Mouse (Mus musculus) layer of hippocampus, postnatal 10 days (tissue): ENCODE data around the gene Col18a1. TPM values are rescaled to one million over a fixed set of nuclear protein-coding genes. Genes with fewer than 3 reads are reported as not detected.

Experiments
- DNase-seq, 2 experiments: peaks; one replicate each; pipeline ENCODE4 v3.0.0; 2021; ENCODE audit warnings: low spot score in 2 of 2
- total RNA-seq, 2 experiments: library from RNA; stranded (reverse); gene quantifications; 2 replicates each; pipeline ENCODE4 v1.2.3; 2021

Gene Col18a1
- total RNA-seq, 2 experiments from 2014 or later: 13.0 to 13.5 TPM

DNA sequence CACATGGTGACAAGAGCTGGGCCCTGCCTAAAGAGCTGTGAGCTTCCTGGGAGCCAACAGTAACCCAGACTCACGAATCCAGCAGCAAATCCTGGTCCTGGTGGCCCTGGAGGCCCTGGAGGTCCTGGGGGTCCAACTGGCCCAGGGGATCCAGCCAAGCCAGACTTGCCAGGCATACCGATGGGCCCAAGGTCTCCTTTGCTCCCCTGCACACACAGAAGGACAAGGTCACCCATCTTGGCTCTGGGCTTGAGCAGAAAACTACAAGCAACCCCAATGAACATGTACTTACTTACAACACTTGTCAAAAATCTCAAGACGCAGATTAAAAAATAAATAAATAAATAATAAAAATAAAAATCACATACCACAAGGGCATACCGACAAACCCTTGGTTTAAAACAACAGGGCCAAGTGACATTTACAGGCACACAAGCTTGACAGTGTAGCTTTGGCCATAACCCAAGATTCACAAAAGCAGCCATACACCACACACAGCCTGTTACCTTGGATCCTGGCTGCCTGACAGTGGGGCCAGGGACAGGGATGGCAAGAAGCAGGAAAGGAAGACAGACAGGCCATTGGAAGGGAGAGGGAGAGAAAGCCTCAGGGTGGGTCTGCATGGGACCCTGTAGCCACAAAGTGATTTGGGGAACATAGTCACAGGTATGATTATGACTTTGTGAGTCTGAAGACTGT, 91.9 kb downstream of the Col18a1 start:
- no peak for DNase-seq

DNA sequence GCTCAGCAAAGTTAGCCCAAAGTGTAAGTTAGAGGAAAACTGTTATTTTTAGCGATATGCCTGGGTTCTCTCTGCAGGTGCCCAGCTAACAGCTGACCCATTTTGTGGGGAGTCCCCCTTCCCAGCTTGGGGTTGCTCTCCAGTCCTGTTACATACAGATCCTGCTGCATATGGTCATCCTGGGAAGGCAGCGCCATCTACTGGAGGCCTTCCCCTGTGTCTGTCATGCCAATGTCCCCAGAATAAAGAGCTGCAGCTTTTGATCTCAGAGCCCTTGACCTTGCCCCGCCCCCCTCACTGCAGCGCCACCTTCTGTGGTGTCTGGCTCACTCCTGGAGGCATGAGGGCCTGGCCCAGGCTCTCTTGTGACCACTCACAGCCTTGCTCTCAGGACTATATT, 96.3 kb downstream of the Col18a1 start:
- peak; percentile 49 to 69 for DNase-seq

DNA sequence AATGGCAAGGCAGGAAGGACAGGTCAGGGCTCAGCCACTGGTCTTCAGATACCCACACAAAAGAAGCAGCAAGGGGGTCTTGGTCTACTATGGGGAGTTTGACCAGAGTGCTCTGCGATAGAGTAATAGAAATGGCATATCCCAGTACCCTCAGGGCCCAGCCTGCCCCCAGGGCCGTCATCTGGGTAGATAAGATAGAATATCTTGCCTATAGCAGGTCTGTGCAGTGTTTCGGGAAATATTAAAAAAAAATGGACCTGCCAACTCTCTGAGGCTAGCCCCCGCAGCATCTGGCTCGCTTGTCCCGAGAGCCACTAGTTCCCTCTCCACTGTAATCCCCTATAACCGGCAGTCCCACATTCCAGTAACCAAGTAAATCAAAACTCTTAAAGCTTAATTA, 97.9 kb downstream of the Col18a1 start:
- no peak for DNase-seq

DNA sequence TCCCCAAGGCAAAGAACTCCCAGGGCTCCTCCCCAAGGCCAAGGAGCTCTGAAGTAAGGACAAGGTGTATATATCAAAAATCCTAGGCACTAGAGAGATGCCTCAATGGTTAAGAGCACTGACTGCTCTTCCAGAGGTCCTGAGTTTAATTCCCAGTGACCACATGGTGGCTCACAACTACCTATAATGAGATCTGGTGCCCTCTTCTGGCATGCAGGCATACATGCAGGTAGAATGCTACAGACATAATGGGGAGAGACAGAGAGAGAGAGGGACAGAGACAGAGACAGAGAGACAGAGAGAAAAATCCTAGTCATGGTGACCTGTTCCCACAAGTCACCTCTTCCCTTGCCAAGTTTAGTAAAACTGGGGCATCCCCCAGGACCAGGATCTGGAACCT, 101.7 kb downstream of the Col18a1 start:
- no peak for DNase-seq

DNA sequence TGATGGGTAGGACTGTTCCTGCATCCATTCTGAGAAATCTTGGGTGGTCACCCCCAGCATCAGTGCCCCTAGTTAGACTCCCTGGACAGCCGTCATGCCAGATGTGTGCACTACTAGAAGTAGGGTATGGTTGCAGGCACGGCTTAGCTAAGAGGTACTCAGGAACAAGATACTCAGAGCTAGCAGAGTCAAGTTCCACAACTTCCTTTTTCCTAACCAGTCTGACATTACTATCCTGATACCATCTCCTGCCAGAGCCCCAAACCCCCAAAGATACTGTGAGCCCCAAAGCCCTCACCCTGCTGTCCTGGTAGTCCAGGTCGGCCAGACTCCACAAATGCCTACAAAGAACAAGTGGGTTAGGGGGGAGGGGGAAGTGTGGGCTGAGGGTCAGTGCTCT, 102.1 kb downstream of the Col18a1 start:
- no peak for DNase-seq

DNA sequence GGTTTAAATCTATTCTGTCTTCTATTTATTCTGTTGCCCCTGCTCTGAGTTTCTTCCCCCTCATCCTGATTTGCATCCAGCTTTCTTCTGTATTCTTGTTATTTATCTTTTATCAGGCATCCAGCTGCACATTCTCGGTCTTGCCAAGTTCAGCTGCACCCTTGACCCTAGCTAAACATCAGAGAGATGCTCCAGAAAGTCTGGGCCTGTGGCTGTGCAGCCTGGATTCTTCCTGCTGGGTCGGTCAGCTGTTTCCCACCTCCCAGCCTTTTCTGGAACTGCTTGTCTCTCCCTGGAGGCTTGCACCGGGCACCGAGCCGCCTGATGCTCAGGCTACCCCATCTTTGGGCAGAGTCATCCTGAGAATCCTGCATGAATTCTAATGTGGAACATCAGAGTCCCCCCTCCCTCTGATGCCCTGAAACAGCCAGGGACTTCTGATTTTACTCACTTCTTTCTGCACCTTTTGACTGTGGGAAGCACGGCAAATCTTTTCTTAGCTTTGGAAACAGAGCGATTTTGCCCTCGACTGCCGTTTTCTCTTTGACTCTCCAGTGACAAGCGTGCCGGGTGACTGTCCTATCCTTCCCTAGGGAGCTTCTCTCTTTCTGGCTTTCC, 103.8 kb downstream of the Col18a1 start:
- DNase-seq: peak in 1 of 2 experiments; percentile 22

DNA sequence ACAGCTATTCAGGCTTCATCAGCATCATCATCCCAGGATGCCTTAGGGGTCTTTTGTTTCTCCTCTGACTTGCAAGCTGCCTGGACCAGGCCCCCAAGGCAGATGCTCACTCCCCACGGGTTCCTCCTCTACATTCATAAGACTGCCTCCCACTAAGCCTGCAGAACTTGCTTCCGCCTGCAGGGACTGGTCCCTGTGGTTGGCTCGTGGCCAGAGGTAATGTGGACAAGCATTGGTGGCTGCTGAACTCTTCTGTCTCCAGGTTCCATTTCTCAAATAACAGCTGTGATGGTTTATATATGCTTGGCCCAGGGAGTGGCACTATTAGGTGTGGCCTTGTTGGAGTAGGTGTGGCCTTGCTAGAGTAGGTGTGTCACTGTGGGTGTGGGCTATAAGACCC, 104.9 kb downstream of the Col18a1 start:
- no peak for DNase-seq

DNA sequence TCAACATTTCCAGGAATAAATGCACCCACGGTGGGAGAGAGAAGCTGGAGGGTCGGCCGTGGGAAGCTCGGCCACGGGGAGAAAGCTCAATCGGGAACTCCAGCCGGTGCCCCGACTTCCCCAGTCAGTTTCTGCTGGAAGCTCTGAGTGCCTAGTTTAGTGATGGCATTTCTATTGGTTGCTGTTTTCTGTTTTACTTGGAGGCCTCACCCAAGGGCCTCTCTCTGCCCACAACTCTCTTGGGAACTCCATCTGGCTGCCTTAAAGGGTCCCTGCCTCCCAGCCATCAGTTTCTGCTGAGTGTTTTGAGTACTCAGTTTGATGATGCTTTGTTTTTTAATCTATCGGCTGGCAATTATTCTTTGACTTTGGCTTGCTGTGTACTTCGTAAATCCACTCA, 109.6 kb downstream of the Col18a1 start:
- DNase-seq: no peak

DNA sequence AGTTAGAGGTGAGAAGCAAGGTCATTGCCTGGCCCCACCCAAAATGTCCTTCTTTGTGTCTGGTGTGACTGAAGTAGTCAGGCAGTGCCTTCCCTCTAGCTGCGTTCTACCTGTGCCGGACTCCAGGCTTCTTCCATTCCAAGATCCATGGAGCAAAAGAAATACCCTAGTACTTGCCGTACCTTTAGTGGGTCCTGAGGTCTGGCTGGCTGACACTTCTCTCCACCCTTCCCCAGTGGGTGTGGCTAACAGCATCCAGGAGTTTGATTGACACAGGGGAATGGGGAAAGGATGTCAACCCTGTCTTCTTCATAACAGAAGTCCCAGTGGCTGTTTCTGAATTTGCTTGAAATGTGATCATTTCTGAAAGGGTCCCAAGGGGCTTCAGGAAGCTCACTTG, 117.7 kb downstream of the Col18a1 start:
- DNase-seq: no peak

DNA sequence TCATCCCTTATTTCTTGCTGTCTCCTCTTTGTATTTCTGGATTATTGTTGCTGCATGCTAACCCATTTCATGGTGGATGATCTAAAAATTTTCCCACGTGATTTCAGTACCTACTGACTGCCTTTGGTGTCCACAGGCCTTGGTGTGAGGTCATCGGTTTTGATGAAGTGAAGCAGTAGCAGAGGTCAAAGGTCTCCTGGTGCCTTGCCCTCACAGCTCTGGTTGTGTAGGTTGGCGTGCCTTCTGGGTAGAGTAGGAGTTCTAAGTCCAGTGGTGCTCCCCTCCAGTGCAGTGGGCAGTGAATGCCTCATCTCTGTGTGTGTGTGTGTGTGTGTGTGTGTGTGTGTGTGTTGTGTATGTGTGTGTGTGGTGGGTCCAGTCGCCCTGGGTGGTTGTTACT, 118.2 kb downstream of the Col18a1 start:
- DNase-seq: no peak

DNA sequence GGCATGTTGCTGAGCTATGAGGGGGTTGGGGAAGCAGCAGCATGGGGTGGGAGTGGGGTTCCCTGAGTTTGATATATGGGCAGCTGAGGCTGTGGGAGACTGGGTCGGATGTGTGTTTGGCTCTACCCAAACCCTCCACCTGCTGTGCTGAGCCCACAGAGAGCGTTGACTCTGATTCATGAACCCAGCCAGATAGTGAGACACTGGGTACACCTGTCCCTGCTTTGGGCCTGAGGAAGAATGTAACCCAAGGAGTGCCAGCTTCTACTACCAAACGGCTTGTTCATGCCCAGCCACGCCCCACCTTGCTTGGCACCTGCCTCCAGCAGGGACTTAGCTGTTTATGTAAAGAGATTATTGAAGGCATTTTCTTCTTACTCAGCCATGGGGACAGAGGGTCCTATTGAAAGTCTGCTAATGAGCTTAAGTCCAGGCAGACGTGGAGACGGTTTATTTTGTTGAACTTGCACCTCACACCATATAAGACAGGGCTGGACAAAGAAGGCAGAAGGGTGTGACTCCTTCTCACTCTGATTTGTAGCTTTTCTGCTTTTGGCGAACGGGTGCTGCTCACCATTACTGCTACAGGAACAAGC, 127.7 kb downstream of the Col18a1 start:
- no peak for DNase-seq

DNA sequence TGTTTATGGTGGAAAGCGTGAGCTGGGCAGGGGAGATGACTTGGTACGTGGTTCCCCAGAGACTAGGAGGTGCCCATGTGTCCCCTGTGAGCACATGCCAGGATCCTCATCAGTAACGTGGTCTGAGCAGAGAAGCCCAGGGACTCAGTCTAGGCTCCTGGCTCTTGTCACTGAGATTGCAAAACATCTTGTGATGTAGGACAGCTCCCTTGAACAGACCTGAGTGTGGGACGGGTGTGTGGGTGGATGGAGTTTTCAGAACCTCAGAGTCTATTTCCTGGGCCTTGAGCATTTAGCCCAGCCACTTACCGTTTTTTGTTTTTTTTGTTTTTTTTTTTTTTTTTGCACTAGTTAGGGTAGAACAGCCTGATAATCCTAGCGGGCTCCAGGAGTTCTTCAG, 130.9 kb downstream of the Col18a1 start:
- DNase-seq: no peak

DNA sequence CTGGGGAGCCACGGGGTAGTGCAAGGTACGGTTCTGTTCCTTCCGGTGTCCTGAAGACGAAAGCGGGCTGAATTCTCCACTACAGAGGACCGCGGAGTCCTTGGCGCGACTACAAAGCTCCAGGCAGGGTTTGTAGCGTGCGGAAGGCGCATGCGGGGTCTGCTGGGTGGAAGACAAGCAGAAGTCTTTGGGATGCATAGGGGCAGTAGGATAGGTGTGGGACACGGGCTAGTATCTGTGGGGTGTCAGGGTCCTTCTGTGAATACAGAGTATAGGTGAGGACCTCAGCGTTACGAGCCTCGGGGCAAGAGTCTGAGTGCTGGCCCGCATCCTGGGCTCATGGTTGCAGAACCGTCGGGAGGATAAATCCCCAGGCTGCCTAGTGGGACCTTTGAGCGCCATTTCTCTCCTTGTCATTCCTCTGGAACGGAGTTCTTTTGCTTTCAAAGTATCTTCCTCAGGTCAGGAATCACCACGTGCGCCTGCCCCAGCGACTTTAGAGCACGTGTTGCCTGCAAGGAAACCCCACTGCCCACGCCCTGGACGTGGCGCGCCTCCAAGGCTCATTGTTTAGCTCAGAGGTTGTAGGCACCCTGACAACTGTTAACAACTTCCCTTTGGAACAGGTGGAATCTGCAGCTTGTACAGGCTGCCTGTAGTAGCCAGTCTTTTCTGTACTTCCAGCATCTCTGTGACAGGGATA, 132.9 kb downstream of the Col18a1 start:
- DNase-seq: peak; percentile 61 to 71

DNA sequence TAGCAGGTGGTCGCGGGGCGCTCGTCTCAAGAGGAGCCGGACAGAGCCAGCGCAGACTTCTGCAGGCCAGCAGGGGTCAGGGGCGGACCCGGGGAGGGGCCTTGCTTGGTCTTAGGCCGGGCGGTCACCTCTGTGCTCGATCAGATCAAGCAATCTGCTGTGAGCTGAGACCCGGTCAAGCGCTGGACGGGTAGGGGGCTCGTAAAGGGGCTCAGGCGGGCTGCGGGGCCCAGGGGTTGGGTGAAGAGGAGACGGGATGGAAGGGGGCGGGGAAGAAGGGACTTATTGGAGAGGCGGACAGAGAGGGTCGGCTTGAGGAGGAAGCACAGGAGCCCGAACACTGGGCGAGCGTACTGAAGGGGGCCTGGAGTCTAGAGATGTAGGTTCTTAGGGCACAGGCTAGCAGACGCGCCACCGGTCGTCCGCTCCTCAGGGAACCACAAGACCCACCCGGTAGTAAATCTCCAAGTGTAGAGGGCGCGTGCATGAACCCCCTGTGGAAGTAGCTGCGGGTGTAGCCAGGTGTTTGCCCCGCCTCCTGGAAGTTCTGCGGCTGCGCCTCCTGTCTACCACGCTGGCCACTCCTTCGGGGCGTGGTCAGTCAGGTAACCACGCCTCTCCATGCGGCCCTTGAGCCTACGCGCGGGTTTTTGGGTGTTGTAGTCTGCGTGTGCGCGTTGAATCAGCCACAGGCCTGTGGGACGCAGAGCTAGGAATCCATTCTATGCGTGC, 133.6 kb downstream of the Col18a1 start:
- DNase-seq: peak; percentile 91 to 95

DNA sequence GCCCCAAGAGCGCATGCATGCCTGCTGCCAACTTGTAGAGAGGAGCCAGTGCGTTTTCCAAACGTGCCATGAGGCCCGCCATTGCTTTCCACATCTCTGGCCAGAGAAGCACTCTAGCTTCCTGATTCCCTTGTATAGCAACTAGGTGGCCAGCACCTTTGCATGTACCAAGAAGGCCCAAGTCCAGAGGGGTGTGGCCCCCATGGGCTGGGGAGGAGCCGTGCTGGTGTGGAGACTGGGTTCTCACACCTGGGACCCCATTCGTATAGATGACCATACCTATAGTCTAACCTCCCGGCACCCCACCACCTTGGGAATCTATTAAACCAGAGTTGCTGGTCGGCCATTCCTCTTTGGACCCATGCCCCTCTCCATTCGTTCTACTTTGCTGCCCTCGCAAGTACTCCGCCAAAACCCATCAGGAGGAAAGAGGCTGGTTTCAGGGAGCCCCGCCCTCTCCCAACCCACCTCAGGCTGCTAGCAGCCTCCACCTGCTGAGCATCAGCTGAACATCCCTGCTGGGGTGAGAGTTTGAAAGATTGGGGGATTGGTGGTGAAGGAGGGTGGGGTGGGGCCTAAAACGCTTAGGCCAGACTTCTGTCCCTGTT, 134.5 kb downstream of the Col18a1 start, which contains the start of gene Slc19a1:
TSS of gene Slc19a1 (plus strand) at position 474 of the 608 bp plus-strand sequence.
- DNase-seq: no peak

DNA sequence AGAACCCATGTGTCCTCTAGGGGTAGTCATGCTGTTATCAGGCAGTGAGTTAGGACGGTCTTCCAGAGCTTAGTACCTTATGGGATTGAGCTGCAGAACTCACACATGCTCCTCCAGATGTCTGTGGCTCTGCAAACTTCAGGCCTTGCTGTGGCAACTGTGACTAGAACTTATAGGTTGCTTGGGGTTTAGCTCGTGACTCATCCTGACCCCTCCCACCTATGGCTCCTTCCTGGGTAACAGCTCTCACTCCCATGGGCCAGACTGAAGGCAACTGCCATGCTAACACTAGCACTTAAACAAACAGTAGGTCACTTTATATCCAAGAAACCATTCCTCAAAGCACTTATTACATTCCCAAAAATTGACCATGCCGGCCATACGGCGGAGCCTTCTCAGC, 135.7 kb downstream of the Col18a1 start:
- no peak for DNase-seq

DNA sequence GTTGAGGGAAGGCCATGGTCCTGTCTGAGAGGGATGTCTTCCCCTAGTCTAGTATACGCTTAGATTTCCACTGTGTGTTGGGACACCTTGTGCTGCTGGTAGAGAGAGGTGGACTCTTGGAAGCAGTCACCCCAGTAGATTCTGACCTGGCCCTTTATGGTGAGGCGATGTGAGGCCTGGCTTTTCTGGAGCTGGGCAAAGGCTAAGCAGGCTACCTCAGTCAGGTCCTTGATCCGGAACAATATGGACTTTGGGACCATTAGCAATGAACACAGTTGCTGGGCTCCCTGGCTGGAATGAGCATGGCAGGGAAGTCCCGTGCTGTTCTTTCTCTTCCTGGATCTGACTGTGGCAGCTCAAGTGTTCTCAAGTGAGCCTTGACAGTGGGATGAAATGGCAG, 136.6 kb downstream of the Col18a1 start:
- no peak for DNase-seq

DNA sequence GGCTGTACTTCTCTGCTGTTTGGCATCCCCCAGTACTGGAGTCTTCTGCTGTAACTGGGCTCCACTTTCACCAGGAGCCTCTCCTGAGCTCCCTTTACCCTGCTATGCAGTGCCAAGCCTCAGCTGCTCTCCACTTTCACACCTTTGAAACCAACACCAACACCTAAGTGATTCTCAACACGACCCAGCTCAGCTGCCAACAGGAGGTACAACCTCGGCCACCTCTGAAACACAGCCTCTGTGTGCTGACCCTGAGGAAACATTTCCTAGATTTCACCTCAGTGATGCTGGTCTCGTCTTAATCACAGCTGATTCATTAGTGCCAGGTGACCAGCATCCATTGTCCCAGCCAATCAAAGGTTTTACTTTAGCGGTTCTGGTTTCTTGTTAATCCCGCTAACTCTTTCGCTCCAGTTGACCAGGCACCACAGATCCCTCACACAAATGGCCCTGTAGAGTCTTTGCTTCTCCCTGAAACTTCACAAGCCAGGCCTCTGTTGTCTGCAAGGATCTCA, 137.5 kb downstream of the Col18a1 start:
- no peak for DNase-seq

DNA sequence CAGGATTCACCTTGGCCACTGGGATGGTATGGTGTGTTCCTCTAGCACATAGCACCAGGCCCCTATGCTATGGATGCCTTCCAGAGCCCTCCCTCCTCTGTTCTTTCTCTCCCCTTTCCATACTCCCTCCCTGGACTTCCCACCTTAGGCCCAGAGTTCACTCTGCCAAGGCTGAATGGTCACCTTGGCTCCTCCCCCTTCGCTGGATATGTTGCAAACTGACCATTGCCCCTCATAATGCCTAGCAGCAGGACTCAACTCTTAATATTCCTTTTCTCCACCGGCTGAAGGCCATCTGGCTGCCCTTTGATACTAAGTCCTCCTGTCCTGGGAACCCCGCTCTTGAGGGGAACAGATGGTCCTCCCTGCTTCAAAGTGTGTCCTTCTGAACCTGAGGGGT, 139.4 kb downstream of the Col18a1 start:
- DNase-seq: no peak

DNA sequence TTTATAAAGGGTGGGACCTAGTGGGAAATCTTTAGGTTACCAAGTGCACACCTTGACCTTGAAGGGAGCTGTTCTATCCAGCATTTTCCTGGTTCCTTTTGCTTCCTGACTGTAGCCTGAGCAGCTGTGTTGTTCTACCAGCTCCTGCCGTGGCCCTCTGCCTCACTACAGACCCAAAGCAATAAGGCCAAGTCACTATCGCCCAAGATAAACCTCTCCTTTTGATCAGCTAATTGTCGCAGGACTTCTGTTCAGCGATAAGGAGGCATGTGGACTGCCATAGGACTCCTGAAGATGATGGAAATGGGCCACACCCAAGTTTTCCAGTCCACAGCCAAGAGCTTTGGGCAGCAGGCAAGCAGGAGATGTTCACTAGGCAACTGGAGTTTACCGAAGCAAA, 142.1 kb downstream of the Col18a1 start:
- DNase-seq: no peak
